Mouse (Mus musculus): ENCODE measurements around the gene Nbr1. TPM values are rescaled to one million over a fixed set of nuclear protein-coding genes. Genes with fewer than 3 reads are reported as not detected.
"Not testable (repeated sequence)": the region's sequence is repeated elsewhere in the genome, so short reads cannot be mapped to it uniquely, and the experiment has no call there.

Gene Nbr1
- polyA plus RNA-seq, 1 experiment from 2014 or later: 62.6 TPM

DNA sequence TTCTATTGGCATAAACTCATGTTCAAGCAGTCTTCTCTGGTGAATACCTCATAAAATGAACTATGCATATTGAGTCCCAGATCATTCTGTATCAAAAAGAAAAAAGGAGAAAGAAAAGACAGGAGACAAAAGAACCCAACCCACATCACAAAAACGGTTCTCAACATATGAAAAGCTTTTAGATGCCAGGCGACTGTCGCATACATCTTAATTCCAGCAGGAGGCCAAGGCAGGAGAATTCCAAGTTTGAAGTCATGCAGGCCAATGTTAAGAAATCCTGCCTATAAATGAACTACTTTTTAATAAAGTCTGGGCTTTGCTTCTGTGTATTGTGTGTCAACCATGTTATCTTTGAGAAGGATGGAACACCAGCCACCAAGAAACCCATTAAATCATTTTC, 52.2 kb downstream of the Nbr1 start:
- H3K4me2 ChIP-seq (ENCODE audit: low read length): peak overlapping the region; percentile 55; the same call in 1 of the 2 replicates
- H3K27ac ChIP-seq: no peak overlapping the region
- H3K27me3 ChIP-seq (ENCODE audit: insufficient read depth, low read length): no peaks in the 10 kb centered on the region
- no peak for ATAC-seq (replicated peaks; ENCODE audit: low FRiP score, low read depth)
- no peak for TF ChIP-seq CTCF (IDR thresholded peaks at IDR 0.05; ENCODE audit: low read depth)
- H3K9ac ChIP-seq (ENCODE audit: low read depth, low read length): no peak overlapping the region
- H3K9me3 ChIP-seq (replicated peaks; ENCODE audit: low read length): no peaks in the 10 kb centered on the region
- no peaks in the 10 kb centered on the region for H3K36me3 ChIP-seq (ENCODE audit: insufficient read depth, low read length)
- 1% methylated on average over 3 of the region's 3 CpGs for WGBS
- no peaks in the 10 kb centered on the region for H3K4me1 ChIP-seq (replicated peaks; ENCODE audit: insufficient read depth, low read length)
- DNase-seq (ENCODE audit: low spot score): no peak
- no peak overlapping the region for H3K4me3 ChIP-seq (replicated peaks; ENCODE audit: low read depth, low read length)

DNA sequence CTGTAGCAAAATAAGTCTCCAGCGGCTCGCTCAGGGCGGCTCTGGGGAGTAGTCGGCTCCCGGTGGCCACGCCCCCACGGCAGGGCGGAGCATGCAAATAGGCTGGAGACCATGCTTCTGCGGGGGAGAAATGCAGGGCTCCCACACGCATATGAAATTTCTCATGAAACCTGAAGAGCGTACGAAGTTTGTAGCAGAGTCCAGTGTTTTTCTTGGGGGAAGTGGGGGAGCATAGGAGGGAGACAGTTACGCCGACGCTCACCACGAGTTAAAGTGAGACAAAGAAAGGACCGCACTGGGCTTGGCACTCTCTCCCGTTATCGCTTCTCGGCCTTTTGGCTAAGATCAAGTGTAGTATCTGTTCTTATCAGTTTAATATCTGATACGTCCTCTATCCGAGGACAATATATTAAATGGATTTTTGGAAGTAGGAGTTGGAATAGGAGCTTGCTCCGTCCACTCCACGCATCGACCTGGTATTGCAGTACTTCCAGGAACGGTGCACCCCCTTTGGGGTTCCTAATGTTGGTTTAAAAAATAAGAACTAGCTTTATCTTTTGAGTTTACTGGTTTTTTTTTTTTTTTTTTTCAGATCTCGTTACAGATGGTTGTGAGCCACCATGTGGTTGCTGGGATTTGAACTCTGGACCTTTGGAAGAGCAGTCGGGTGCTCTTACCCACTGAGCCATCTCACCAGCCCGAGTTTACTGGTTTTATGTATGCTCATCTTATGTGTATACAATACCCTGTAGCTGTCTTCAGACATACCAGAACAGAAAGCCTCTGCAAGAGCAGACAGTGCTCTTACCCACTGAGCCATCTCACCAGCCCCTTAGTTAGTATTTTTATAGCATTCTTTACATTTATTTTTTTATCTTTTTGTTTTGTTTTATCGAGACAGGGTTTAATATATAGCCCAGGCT, 52.8 kb downstream of the Nbr1 start:
- H3K36me3 ChIP-seq (ENCODE audit: insufficient read depth, low read length); H3K9ac ChIP-seq (ENCODE audit: low read depth, low read length); H3K4me1 ChIP-seq (replicated peaks; ENCODE audit: insufficient read depth, low read length); H3K27me3 ChIP-seq (ENCODE audit: insufficient read depth, low read length); H3K9me3 ChIP-seq (replicated peaks; ENCODE audit: low read length): not testable (repeated sequence)
- H3K4me2 ChIP-seq (ENCODE audit: low read length): peak overlapping the region; percentile 55
- 0 out of 2 replicates have a peak overlapping the region, but pooled peaks have one; percentile 42 for H3K27ac ChIP-seq
- peak; percentile 65; the same call in 1 of the 2 replicates for ATAC-seq (replicated peaks; ENCODE audit: low FRiP score, low read depth)
- WGBS: under 1% methylated on average over 30 of the region's 30 CpGs
- DNase-seq (ENCODE audit: low spot score): peak; percentile 79
- 0 out of 2 replicates have a peak overlapping the region, but pooled peaks have one; percentile 18 for H3K4me3 ChIP-seq (replicated peaks; ENCODE audit: low read depth, low read length)

DNA sequence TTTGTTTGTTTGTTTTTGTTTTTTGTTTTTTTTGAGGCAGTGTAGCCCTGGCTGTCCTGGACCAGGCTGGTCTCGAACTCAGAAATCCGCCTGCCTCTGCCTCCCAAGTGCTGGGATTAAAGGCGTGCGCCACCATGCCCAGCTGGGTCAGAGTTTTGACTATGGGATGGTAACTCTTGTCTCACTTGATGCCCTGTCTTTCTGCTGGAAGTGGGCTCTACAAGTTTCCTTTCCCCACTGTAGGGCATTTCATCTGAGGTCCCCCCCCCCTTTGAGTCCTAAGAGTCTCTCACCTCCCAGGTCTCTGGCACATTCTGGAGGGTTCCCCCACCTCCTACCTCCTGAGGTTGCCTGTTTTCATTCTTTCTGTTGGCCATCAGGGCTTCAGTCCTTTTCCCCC, 55.2 kb downstream of the Nbr1 start:
- not testable (repeated sequence) for ATAC-seq (replicated peaks; ENCODE audit: low FRiP score, low read depth); H3K9me3 ChIP-seq (replicated peaks; ENCODE audit: low read length); H3K4me1 ChIP-seq (replicated peaks; ENCODE audit: insufficient read depth, low read length); H3K4me3 ChIP-seq (replicated peaks; ENCODE audit: low read depth, low read length); DNase-seq (ENCODE audit: low spot score); H3K36me3 ChIP-seq (ENCODE audit: insufficient read depth, low read length); H3K27ac ChIP-seq; H3K4me2 ChIP-seq (ENCODE audit: low read length); H3K27me3 ChIP-seq (ENCODE audit: insufficient read depth, low read length); H3K9ac ChIP-seq (ENCODE audit: low read depth, low read length)
- 93% methylated on average over 4 of the region's 4 CpGs for WGBS

DNA sequence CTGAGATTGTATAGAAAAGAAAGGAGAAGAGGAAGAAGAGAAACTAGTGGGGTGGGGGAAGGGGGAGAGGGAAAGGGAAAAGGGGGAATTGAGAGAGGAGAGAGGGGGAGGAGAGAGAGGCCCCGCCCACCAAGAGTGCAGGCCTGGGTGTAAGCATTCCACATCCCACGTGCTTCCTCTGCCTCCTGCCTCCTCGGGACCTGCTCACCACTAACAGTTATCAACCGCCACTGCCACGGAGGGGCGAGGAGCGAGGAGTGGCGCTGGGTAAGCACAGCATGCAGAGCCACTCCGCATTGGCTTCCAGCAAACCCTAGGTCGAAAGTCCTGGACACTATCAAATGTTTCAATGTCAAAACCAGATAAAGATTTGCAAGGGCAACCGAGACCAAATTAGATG, 58.5 kb downstream of the Nbr1 start:
- no peak overlapping the region for H3K4me3 ChIP-seq (replicated peaks; ENCODE audit: low read depth, low read length)
- no peak for DNase-seq (ENCODE audit: low spot score)
- no peak for TF ChIP-seq CTCF (IDR thresholded peaks at IDR 0.05; ENCODE audit: low read depth)
- H3K4me1 ChIP-seq (replicated peaks; ENCODE audit: insufficient read depth, low read length): no peaks in the 10 kb centered on the region
- H3K27ac ChIP-seq: no peak overlapping the region
- no peaks in the 10 kb centered on the region for H3K9me3 ChIP-seq (replicated peaks; ENCODE audit: low read length)
- H3K27me3 ChIP-seq (ENCODE audit: insufficient read depth, low read length): no peaks in the 10 kb centered on the region
- ATAC-seq (replicated peaks; ENCODE audit: low FRiP score, low read depth): no peak
- no peaks in the 10 kb centered on the region for H3K36me3 ChIP-seq (ENCODE audit: insufficient read depth, low read length)
- H3K9ac ChIP-seq (ENCODE audit: low read depth, low read length): no peak overlapping the region
- WGBS: 21% methylated on average over 11 of the region's 11 CpGs
- H3K4me2 ChIP-seq (ENCODE audit: low read length): no peak overlapping the region

DNA sequence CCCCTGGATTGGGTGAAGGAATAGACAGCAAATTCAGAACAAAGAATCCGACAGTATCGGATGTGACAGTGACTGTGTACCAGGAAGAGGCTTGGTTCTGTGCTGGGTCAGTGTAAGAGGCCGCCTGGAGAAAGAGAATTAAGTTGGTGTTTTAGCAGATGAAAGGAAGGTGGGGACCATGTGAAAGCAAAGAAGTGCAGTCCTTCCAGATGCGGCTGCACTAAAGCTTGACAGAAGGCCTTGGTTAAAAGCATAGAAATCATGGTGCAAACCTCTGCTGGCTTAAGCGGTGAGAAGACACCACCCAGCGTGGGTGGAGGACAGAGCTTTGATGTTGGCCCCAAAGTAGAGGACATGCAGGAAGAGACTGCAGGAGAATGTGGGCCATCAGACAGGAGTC, 61.6 kb downstream of the Nbr1 start:
- Histone ChIP-seq H3K27ac (no peak overlapping the region), H3K9me3 (replicated peaks; ENCODE audit: low read length) (no peaks in the 10 kb centered on the region), H3K4me3 (replicated peaks; ENCODE audit: low read depth, low read length) (no peak overlapping the region), H3K4me1 (replicated peaks; ENCODE audit: insufficient read depth, low read length) (0 out of 2 replicates have a peak, but pooled peaks cover 5% of the 10 kb centered on the region), H3K4me2 (ENCODE audit: low read length) (no peak overlapping the region), H3K27me3 (ENCODE audit: insufficient read depth, low read length) (no peaks in the 10 kb centered on the region), H3K9ac (ENCODE audit: low read depth, low read length) (no peak overlapping the region), H3K36me3 (ENCODE audit: insufficient read depth, low read length) (no peaks in the 10 kb centered on the region)
- no peak for TF ChIP-seq CTCF (IDR thresholded peaks at IDR 0.05; ENCODE audit: low read depth)
- DNase-seq (ENCODE audit: low spot score): no peak
- WGBS: 75% methylated on average over 6 of the region's 6 CpGs
- no peak for ATAC-seq (replicated peaks; ENCODE audit: low FRiP score, low read depth)

DNA sequence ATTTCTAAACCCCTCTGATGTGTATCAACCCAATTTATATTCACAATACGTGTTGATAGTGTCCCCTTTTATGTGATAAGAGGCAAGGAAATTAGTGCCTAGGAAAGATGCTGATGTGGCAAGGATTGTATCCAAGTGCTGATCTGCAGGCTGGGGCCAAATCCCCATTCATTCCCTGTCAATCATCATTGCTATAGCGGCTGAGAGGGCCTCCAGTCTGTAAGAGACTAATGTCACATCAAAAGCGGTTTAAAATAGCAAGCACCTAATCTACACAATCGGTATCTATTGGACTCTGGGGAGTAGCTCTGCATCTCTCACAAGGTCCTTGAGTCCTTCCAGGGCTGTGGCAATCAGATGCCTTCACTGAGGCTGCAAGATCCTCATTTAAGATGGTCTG, 62.2 kb downstream of the Nbr1 start:
- TF ChIP-seq CTCF (IDR thresholded peaks at IDR 0.05; ENCODE audit: low read depth): no peak
- 81% methylated on average over 4 of the region's 4 CpGs for WGBS
- no peak overlapping the region for H3K4me3 ChIP-seq (replicated peaks; ENCODE audit: low read depth, low read length)
- H3K27ac ChIP-seq: no peak overlapping the region
- H3K4me1 ChIP-seq (replicated peaks; ENCODE audit: insufficient read depth, low read length): 0 out of 2 replicates have a peak, but pooled peaks cover 7% of the 10 kb centered on the region
- H3K9ac ChIP-seq (ENCODE audit: low read depth, low read length): no peak overlapping the region
- no peak for ATAC-seq (replicated peaks; ENCODE audit: low FRiP score, low read depth)
- H3K4me2 ChIP-seq (ENCODE audit: low read length): no peak overlapping the region
- no peaks in the 10 kb centered on the region for H3K27me3 ChIP-seq (ENCODE audit: insufficient read depth, low read length)
- no peaks in the 10 kb centered on the region for H3K9me3 ChIP-seq (replicated peaks; ENCODE audit: low read length)
- H3K36me3 ChIP-seq (ENCODE audit: insufficient read depth, low read length): no peaks in the 10 kb centered on the region
- DNase-seq (ENCODE audit: low spot score): no peak
